Mouse (Mus musculus) forebrain, postnatal 0 days (tissue): ENCODE results near the gene Nf1. TPM values are rescaled to one million over a fixed set of nuclear protein-coding genes. Genes with fewer than 3 reads are reported as not detected.

ENCODE experiments used
- ATAC-seq: fragments of 200-750 bp; cut with Nextera tagmentation; 2 replicates; pipeline ENCODE4 v1.8.0; 2017; ENCODE audit warnings: mild to moderate bottlenecking, moderate library complexity
- DNase-seq: peaks from one replicate; pipeline ENCODE4 v3.0.0-alpha.2; 2015
- H3K27ac ChIP-seq: fragments of 300-500 bp; sonication (generic); 2 replicates; pipeline ENCODE4 v1.5.1; 2014; ENCODE audit warnings: low read depth, mild to moderate bottlenecking, antibody characterized with exemption, low read length, moderate library complexity, mixed read lengths
- H3K27me3 ChIP-seq: fragments of 300-500 bp; sonication (generic); 2 replicates; pipeline ENCODE4 v1.6.1; 2014; ENCODE audit warnings: mild to moderate bottlenecking, low read length, mixed read lengths; ENCODE audit not compliant: insufficient read depth
- H3K36me3 ChIP-seq: fragments of 300-500 bp; sonication (generic); 2 replicates; pipeline ENCODE4 v1.6.1; 2014; ENCODE audit warnings: mild to moderate bottlenecking, moderate library complexity; ENCODE audit not compliant: insufficient read depth
- H3K4me1 ChIP-seq: fragments of 300-500 bp; sonication (generic); 2 replicates; pipeline ENCODE4 v1.6.1; 2014; ENCODE audit warnings: antibody characterized with exemption; ENCODE audit not compliant: insufficient read depth
- H3K4me2 ChIP-seq: fragments of 300-500 bp; sonication (generic); 2 replicates; pipeline ENCODE4 v1.6.1; 2014; ENCODE audit warnings: low read depth, mild to moderate bottlenecking, moderate library complexity
- H3K4me3 ChIP-seq: fragments of 300-500 bp; sonication (generic); 2 replicates; pipeline ENCODE4 v1.5.1; 2014; ENCODE audit warnings: low read depth, low read length, mixed read lengths
- H3K9ac ChIP-seq: fragments of 300-500 bp; sonication (generic); 2 replicates; pipeline ENCODE4 v1.6.1; 2014; ENCODE audit warnings: mild to moderate bottlenecking
- H3K9me3 ChIP-seq: fragments of 300-500 bp; sonication (generic); 2 replicates; pipeline ENCODE4 v1.6.1; 2016; ENCODE audit warnings: low read length
- CTCF ChIP-seq: sonication (generic); IDR thresholded peaks from 2 replicates; pipeline ENCODE4 v1.5.1; 2016; ENCODE audit warnings: antibody characterized with exemption, control low read depth, low read depth
- WGBS: fragments of 180-500 bp; shearing (Covaris S2); extraction: QIAGEN DNeasy Blood & Tissue Kit; methylation state at CpG from one replicate; pipeline ENCODE4 v1.1.7; 2014; 5-methylcytosine and 5-hydroxymethylcytosine counted together
- polyA plus RNA-seq: library from polyadenylated mRNA; unstranded; fragments of >200 nt; fragmentation: Nextera tagmentation; extraction: Ambion mirVana; gene quantifications from 2 replicates; pipeline ENCODE4 v1.2.1, GENCODE M21; 2015
- total RNA-seq: library from RNA; depleted of rRNA; stranded (reverse); fragments of >200 nt; gene quantifications from 2 replicates; pipeline ENCODE4 v1.2.3, GENCODE M21; 2014

The Nf1 gene
- total and polyA plus RNA-seq, 2 experiments from 2014 or later, result 5.5 to 72.6 TPM

- no peak for TF ChIP-seq CTCF
- WGBS, result 91% methylated on average over 6 of the region's 6 CpGs
- 0 out of 2 replicates have a peak, but pooled peaks cover 8% of the 10 kb centered on the region for H3K36me3 ChIP-seq
- DNase-seq (no peak), ATAC-seq (no peak)
- no peak overlapping the region for H3K9ac ChIP-seq
- no peaks in the 10 kb centered on the region for H3K9me3 ChIP-seq
- H3K4me1 ChIP-seq, result no peaks in the 10 kb centered on the region
- H3K4me3 ChIP-seq, result no peak overlapping the region
- H3K4me2 ChIP-seq, result no peak overlapping the region
- H3K27me3 ChIP-seq, result no peaks in the 10 kb centered on the region
- H3K27ac ChIP-seq, result no peak overlapping the region
These were observed 241.8 kb downstream of the Nf1 start for GRCm38 (mm10) chr11:79581257-79581656.

- Histone ChIP-seq H3K27me3 (0 out of 2 replicates have a peak, but pooled peaks cover 2% of the 10 kb centered on the region), H3K9ac (no peak overlapping the region), H3K4me2 (no peak overlapping the region), H3K4me3 (no peak overlapping the region), H3K27ac (no peak overlapping the region), H3K36me3 (no peaks in the 10 kb centered on the region), H3K9me3 (no peaks in the 10 kb centered on the region), H3K4me1 (no peaks in the 10 kb centered on the region)
- TF ChIP-seq CTCF, result peak; percentile 90
- ATAC-seq, result peak; percentile 89
- DNase-seq, result peak; percentile 88
- WGBS, result 5% methylated on average over 5 of the region's 5 CpGs
These were observed 244.7 kb downstream of the Nf1 start for GRCm38 (mm10) chr11:79584191-79584590.

DNA sequence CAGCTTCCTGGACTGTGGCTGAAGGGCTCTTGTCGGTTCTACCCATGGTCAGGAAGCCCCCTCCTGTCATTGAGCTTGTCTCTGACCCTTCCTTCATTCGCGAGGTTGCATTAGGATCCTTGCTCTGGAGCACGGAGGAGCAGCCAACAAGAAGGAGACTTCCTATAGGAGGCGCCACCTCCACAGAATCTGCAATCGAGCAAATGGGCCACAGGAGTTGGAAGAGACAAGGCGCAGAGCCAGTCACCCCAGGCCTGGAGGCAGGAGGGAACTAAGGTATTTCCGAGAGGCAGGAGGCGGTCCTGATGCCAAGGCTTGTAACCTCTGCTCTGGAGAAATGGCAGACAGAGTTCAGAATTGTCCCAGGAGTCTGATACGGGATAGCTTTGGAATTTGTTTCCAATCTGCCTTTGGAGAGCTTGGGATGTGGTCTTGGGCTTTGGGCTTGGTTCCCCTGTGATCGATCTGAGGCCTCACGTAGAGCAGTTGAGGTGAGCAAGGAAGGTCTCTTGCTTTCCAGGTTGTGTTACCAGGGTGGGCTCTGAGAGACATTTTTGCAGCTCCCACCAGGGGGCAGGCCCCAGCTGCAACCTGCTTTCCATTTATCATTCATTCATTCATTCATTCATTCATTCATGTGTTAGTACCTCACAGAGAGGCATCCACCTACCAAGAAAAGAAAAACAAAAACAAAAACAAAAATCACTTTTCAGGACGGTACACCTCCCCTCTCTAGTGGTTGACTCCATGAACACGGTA is 250.0 kb downstream of the Nf1 start:
- WGBS, result 56% methylated on average over 14 of the region's 14 CpGs
- ATAC-seq, result no peak

GRCm38 (mm10) chr11:79590664-79591590 is 251.4 kb downstream of the Nf1 start, which contains the start of gene Rab11fip4:
Gene Rab11fip4, plus strand, starts transcription at chr11:79591212.
- ATAC-seq (peak; percentile 92), DNase-seq (peak; percentile 90)
- Histone ChIP-seq H3K9me3 (no peaks in the 10 kb centered on the region), H3K9ac (peak within 1 kb of the TSS; percentile 94), H3K4me1 (peaks cover 26% of the 10 kb centered on the region), H3K4me3 (peak within 1 kb of the TSS; percentile 76), H3K4me2 (peak within 1 kb of the TSS; percentile 77), H3K36me3 (no peaks in the 10 kb centered on the region), H3K27me3 (0 out of 2 replicates have a peak, but pooled peaks cover 5% of the 10 kb centered on the region), H3K27ac (peak within 1 kb of the TSS; percentile 86)
- TF ChIP-seq CTCF, result no peak
- WGBS, result 2% methylated on average over 91 of the region's 98 CpGs

More for the DNA sequence above, 250.0 kb downstream of the Nf1 start:
- no peaks in the 10 kb centered on the region for H3K36me3 ChIP-seq
- H3K27me3 ChIP-seq, result 0 out of 2 replicates have a peak, but pooled peaks cover 5% of the 10 kb centered on the region
- no peak overlapping the region for H3K9ac ChIP-seq
- no peak overlapping the region for H3K4me3 ChIP-seq
- H3K9me3 ChIP-seq, result no peaks in the 10 kb centered on the region
- peak; percentile 25 for DNase-seq
- peak; percentile 44 for TF ChIP-seq CTCF
- H3K4me2 ChIP-seq, result no peak overlapping the region
- no peak overlapping the region for H3K27ac ChIP-seq
- H3K4me1 ChIP-seq, result peaks cover 26% of the 10 kb centered on the region

- peak overlapping the region; percentile 86 for H3K27ac ChIP-seq
- no peaks in the 10 kb centered on the region for H3K9me3 ChIP-seq
- no peak for TF ChIP-seq CTCF
- DNase-seq, result peak; percentile 74
- ATAC-seq, result peak; percentile 50
- WGBS, result 7% methylated on average over 5 of the region's 5 CpGs
- H3K4me2 ChIP-seq, result peak overlapping the region; percentile 77
- H3K4me1 ChIP-seq, result peaks cover 26% of the 10 kb centered on the region
- H3K36me3 ChIP-seq, result no peaks in the 10 kb centered on the region
- peak overlapping the region; percentile 76 for H3K4me3 ChIP-seq
- 0 out of 2 replicates have a peak, but pooled peaks cover 5% of the 10 kb centered on the region for H3K27me3 ChIP-seq
- H3K9ac ChIP-seq, result peak overlapping the region; percentile 94
These were observed 252.1 kb downstream of the Nf1 start for GRCm38 (mm10) chr11:79591591-79591975.

- TF ChIP-seq CTCF, result no peak
- ATAC-seq, result no peak
These were observed 254.0 kb downstream of the Nf1 start for GRCm38 (mm10) chr11:79593495-79593894.

More at GRCm38 (mm10) chr11:79593495-79593894, 254.0 kb downstream of the Nf1 start:
- 0 out of 2 replicates have a peak, but pooled peaks cover 5% of the 10 kb centered on the region for H3K27me3 ChIP-seq
- H3K27ac ChIP-seq, result no peak overlapping the region
- peak overlapping the region; percentile 77 for H3K4me2 ChIP-seq
- no peak for DNase-seq
- no peak overlapping the region for H3K9ac ChIP-seq
- H3K36me3 ChIP-seq, result no peaks in the 10 kb centered on the region
- H3K4me1 ChIP-seq, result peaks cover 26% of the 10 kb centered on the region
- WGBS, result 30% methylated on average over 11 of the region's 11 CpGs
- no peak overlapping the region for H3K4me3 ChIP-seq
- no peaks in the 10 kb centered on the region for H3K9me3 ChIP-seq
